Mouse (Mus musculus) erythroblast, embryonic 14.5 days (primary cell): Measurements from ENCODE around the gene Cmip.

Experiments
- GATA1 ChIP-seq: IDR thresholded peaks from 2 replicates; pipeline ENCODE4 v1.6.1; 2012; ENCODE audit warnings: low read length, inconsistent platforms, mixed read lengths
- TAL1 ChIP-seq: IDR thresholded peaks from 3 replicates; pipeline ENCODE4 v1.6.1; 2012; ENCODE audit warnings: low read length, inconsistent platforms, mixed read lengths

GRCm38 (mm10) chr8:117481830-117482229 is 225.0 kb downstream of the Cmip start:
- no peak for TF ChIP-seq GATA1
- no peak for TF ChIP-seq TAL1
